Mouse (Mus musculus): ENCODE measurements at regions not wholly inside any gene's neighbourhood (a gene's known extent, or its start where the extent isn't known, plus 50 kb on each side); places are given as distances from the start of the nearest gene placed in this dataset.

GRCm38 (mm10) chr10:68351441-68351840 is 72.9 kb upstream of the Arid5b start:
- TF ChIP-seq EP300 (IDR thresholded peaks at IDR 0.05; ENCODE audit: insufficient read depth, low read depth, low read length) (no peak), POLR2A (IDR thresholded peaks at IDR 0.05; ENCODE audit: insufficient read depth, low read depth, low read length) (no peak)
